Mouse (Mus musculus) lung, postnatal 0 days (tissue): ENCODE measurements around the gene Tspan5. TPM values are rescaled to one million over a fixed set of nuclear protein-coding genes. Genes with fewer than 3 reads are reported as not detected.

ENCODE experiments used
- ATAC-seq: fragments of 200-750 bp; cut with Nextera tagmentation; 2 replicates; pipeline ENCODE4 v1.8.0; 2017; ENCODE audit warnings: moderate library complexity
- DNase-seq: peaks from one replicate; pipeline ENCODE4 v3.0.0-alpha.2; 2016; ENCODE audit warnings: low spot score
- H3K27ac ChIP-seq: fragments of 300-500 bp; sonication (generic); 2 replicates; pipeline ENCODE4 v1.5.1; 2014; ENCODE audit warnings: antibody characterized with exemption, mild to moderate bottlenecking, low read length, mixed read lengths
- H3K27me3 ChIP-seq: fragments of 300-500 bp; sonication (generic); replicated peaks from 2 replicates; pipeline ENCODE4 v1.6.1; 2014; ENCODE audit warnings: low read length, mixed read lengths; ENCODE audit not compliant: insufficient read depth
- H3K36me3 ChIP-seq: fragments of 300-500 bp; sonication (generic); 2 replicates; pipeline ENCODE4 v1.6.1; 2014; ENCODE audit warnings: low read length, mixed read lengths; ENCODE audit not compliant: insufficient read depth
- H3K4me1 ChIP-seq: fragments of 300-500 bp; sonication (generic); 2 replicates; pipeline ENCODE4 v1.6.1; 2014; ENCODE audit warnings: antibody characterized with exemption, low read depth, low read length, mixed read lengths; ENCODE audit not compliant: insufficient read depth
- H3K4me2 ChIP-seq: fragments of 300-500 bp; sonication (generic); replicated peaks from 2 replicates; pipeline ENCODE4 v1.6.1; 2014; ENCODE audit warnings: low read depth, mild to moderate bottlenecking, low read length, moderate library complexity, mixed read lengths
- H3K4me3 ChIP-seq: fragments of 300-500 bp; sonication (generic); 2 replicates; pipeline ENCODE4 v1.5.1; 2014; ENCODE audit warnings: low read depth, low read length
- H3K9ac ChIP-seq: fragments of 300-500 bp; sonication (generic); replicated peaks from 2 replicates; pipeline ENCODE4 v1.6.1; 2014; ENCODE audit warnings: low read depth, mild to moderate bottlenecking
- H3K9me3 ChIP-seq: fragments of 300-500 bp; sonication (generic); 2 replicates; pipeline ENCODE4 v1.6.1; 2016; ENCODE audit warnings: low read length, mixed read lengths
- CTCF ChIP-seq: IDR thresholded peaks from 2 replicates; pipeline ENCODE4 v1.5.1; 2016; ENCODE audit warnings: antibody characterized with exemption, mild to moderate bottlenecking
- EP300 ChIP-seq: IDR thresholded peaks from 2 replicates; pipeline ENCODE4 v1.6.1; 2016; ENCODE audit warnings: antibody characterized with exemption, mild to moderate bottlenecking, control low read depth
- WGBS: fragments of 180-500 bp; shearing (Covaris S2); extraction: QIAGEN DNeasy Blood & Tissue Kit; methylation state at CpG from one replicate; pipeline ENCODE4 v1.1.7; 2014; 5-methylcytosine and 5-hydroxymethylcytosine counted together
- polyA plus RNA-seq: library from polyadenylated mRNA; unstranded; fragments of >200 nt; fragmentation: Nextera tagmentation; extraction: Ambion mirVana; gene quantifications from 2 replicates; pipeline ENCODE4 v1.2.1, GENCODE M21; 2015

The Tspan5 gene
- polyA plus RNA-seq, 1 experiment from 2014 or later, result 33.0 TPM

DNA sequence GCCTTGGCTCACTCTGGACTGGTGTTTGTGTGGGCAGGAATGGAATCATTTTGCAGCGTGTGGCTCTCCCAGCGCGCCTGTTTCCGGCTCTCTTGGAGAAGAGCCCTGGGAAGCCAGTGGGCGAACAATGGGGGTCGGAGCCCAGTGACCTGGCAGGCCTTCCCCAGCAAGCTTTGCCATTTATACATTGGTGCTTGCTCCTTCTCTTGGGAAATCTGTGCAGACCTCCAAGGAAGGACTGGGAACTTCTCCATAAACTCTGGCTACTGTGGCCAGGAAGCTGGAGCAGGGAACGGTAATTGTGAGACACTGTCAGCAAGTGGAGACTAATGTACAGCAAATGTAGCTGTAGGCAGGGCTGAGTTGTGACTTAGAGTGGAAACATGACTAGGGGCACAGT, 163.7 kb downstream of the Tspan5 start:
- ATAC-seq, result peak; percentile 47; the same call in 1 of the 2 replicates
- Histone ChIP-seq H3K9ac (no peak overlapping the region), H3K4me3 (no peak overlapping the region), H3K9me3 (no peaks in the 10 kb centered on the region), H3K27me3 (no peaks in the 10 kb centered on the region), H3K36me3 (no peaks in the 10 kb centered on the region), H3K27ac (peak overlapping the region; percentile 55), H3K4me1 (no peaks in the 10 kb centered on the region), H3K4me2 (no peak overlapping the region)
- 36% methylated on average over 7 of the region's 7 CpGs for WGBS
- peak; percentile 28 for DNase-seq
- TF ChIP-seq EP300, result no peak
- no peak for TF ChIP-seq CTCF

GRCm38 (mm10) chr3:138906112-138906880, 164.3 kb downstream of the Tspan5 start:
- Histone ChIP-seq H3K27me3 (no peaks in the 10 kb centered on the region), H3K36me3 (no peaks in the 10 kb centered on the region), H3K4me1 (no peaks in the 10 kb centered on the region), H3K4me3 (no peak overlapping the region), H3K4me2 (no peak overlapping the region), H3K9ac (no peak overlapping the region), H3K9me3 (no peaks in the 10 kb centered on the region), H3K27ac (peak overlapping the region; percentile 55; the same call in 1 of the 2 replicates)
- WGBS, result 32% methylated on average over 17 of the region's 17 CpGs
- peak; percentile 85 for DNase-seq
- TF ChIP-seq CTCF, result peak; percentile 94
- TF ChIP-seq EP300, result peak; percentile 65
- peak; percentile 83 for ATAC-seq

- Histone ChIP-seq H3K27ac (no peak overlapping the region), H3K4me1 (no peaks in the 10 kb centered on the region), H3K4me3 (no peak overlapping the region), H3K4me2 (no peak overlapping the region), H3K27me3 (no peaks in the 10 kb centered on the region), H3K36me3 (no peaks in the 10 kb centered on the region), H3K9ac (no peak overlapping the region), H3K9me3 (no peaks in the 10 kb centered on the region)
- no peak for DNase-seq
- 75% methylated on average over 2 of the region's 2 CpGs for WGBS
- no peak for TF ChIP-seq CTCF
- no peak for TF ChIP-seq EP300
- ATAC-seq, result no peak
These were observed 167.3 kb downstream of the Tspan5 start for GRCm38 (mm10) chr3:138909313-138909712.

- Histone ChIP-seq H3K4me1 (no peaks in the 10 kb centered on the region), H3K4me2 (no peak overlapping the region), H3K9me3 (no peaks in the 10 kb centered on the region), H3K27me3 (no peaks in the 10 kb centered on the region), H3K36me3 (no peaks in the 10 kb centered on the region), H3K4me3 (no peak overlapping the region), H3K9ac (no peak overlapping the region), H3K27ac (no peak overlapping the region)
- WGBS, result 79% methylated on average over 8 of the region's 8 CpGs
- TF ChIP-seq CTCF (no peak), EP300 (no peak)
- ATAC-seq, result no peak
- no peak for DNase-seq
These were observed 170.5 kb downstream of the Tspan5 start for GRCm38 (mm10) chr3:138912504-138912903.

DNA sequence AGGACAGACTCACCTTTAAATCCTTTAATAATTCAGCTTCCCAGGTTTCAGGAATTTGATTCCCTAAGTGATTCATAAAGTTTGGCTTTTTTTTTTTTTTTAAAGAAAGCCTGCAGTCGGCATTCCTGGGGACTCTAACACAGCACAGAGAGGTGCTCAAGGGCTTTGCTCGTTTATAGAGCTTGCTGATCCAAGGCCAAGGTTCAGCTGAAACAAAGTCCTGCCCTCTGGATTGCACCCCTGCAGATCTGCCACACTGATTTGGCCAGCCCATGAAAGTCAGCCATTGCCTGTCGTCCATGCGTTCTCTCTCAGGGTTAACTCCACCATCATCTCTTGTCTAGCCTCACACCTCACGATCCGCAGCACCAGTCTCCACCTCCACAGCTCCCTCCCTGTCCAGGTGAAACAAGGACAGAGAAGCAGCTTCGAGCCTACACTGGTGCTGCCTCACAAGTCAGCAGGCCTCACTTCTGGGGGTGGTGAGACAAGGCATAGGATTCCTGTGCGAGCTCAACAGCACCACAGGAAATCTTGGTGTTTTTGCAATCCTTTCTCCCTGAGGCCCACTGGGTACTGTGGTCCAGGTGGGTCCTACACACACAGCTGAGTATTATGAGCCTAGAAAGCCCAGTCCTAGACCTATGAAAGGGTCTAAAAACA, 172.8 kb downstream of the Tspan5 start:
- no peak overlapping the region for H3K4me3 ChIP-seq
- no peak for ATAC-seq
- no peak overlapping the region for H3K4me2 ChIP-seq
- WGBS, result 51% methylated on average over 8 of the region's 8 CpGs
- no peak overlapping the region for H3K9ac ChIP-seq
- H3K4me1 ChIP-seq, result no peaks in the 10 kb centered on the region
- no peaks in the 10 kb centered on the region for H3K27me3 ChIP-seq
- DNase-seq, result no peak
- H3K27ac ChIP-seq, result no peak overlapping the region
- no peaks in the 10 kb centered on the region for H3K9me3 ChIP-seq
- no peaks in the 10 kb centered on the region for H3K36me3 ChIP-seq
- no peak for TF ChIP-seq CTCF
- no peak for TF ChIP-seq EP300

DNA sequence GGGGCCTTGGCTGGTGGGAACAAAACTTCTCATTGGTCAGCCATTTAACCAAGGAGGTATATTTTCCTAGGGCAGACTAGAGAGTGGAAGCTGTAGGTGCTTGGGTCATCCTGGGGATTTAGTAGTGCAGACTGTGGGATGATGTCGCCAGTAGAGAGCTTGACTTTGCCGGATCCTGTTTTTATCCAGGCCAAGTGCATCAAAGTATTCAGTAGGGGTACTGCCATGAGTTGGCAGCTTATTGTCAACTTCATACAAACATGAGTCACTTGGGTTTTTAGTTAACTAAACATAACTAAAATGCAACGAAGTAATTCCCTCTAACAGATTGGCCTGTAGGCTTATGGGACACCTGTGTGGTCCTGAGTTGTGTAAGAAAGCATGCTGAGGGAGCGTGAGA, 174.6 kb downstream of the Tspan5 start:
- ATAC-seq, result no peak
- Histone ChIP-seq H3K27me3 (no peaks in the 10 kb centered on the region), H3K9ac (no peak overlapping the region), H3K4me2 (no peak overlapping the region), H3K9me3 (no peaks in the 10 kb centered on the region), H3K27ac (no peak overlapping the region), H3K4me1 (no peaks in the 10 kb centered on the region), H3K36me3 (no peaks in the 10 kb centered on the region), H3K4me3 (no peak overlapping the region)
- TF ChIP-seq CTCF, result no peak
- TF ChIP-seq EP300, result no peak
- no peak for DNase-seq
- WGBS, result 86% methylated on average over 4 of the region's 4 CpGs
